Mouse (Mus musculus) heart, adult 18-20 months (tissue): ENCODE data around the gene Hic2. TPM values are rescaled to one million over a fixed set of nuclear protein-coding genes. Genes with fewer than 3 reads are reported as not detected.

Experiments
- DNase-seq, 2 experiments: peaks; one replicate each; pipeline ENCODE4 v3.0.0; 2021 to 2022; ENCODE audit warnings: mixed read lengths in 1 of 2
- total RNA-seq, 2 experiments: library from RNA; stranded (reverse); gene quantifications; 2 replicates each; pipeline ENCODE4 v1.2.3; 2021

Hic2 gene
- total RNA-seq, 2 experiments from 2014 or later, result 1.3 to 1.5 TPM

DNA sequence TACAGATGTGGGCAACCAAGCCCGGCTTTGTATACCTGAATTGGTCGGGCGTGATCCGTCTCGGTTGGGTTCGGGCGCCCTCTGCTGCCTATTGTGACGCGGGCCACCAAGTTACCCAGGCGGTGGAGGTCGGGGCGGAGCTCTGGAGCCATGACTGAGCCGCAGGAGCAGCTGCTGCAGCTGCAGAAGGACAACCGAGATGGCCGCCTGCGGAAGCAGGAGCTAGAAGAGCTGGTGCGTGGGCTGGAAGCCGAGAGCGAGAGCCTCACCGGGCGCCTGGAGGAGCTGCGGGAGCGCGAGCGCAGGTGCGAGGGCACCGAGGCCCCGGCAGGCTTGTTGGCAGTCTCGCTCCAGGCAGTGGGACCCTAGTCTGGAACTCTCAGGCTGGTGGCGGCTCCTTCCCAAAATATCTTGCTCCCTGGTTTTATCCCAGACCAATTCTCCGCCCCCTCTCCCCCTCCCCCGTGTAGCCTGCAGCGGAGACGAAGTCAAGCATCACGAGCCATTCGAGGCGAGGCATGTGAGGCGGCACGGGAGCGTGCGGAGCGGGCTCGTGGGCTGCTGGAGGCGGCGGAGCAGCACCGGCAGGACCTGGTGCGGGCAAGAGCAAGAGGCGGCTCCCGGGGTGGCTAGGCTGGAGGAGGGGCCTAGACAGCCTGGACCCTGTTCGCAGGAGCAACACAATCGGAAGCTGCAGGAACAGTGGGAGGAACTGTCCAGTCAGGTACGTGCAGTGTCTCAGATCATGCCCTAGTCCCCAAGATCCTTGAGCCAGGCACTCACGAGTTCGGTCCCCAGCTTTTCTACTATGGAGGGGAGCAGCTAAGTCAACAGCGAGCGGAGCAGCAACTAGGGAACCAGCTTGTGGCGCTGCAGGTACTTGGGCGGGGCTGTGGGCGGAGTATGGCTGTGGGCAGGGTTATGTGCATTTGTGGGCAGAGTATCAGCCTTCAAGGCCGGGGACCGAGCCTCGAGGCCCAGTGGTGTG, 43.1 kb downstream of the Hic2 start:
- peak; percentile 94 to 97 for DNase-seq

DNA sequence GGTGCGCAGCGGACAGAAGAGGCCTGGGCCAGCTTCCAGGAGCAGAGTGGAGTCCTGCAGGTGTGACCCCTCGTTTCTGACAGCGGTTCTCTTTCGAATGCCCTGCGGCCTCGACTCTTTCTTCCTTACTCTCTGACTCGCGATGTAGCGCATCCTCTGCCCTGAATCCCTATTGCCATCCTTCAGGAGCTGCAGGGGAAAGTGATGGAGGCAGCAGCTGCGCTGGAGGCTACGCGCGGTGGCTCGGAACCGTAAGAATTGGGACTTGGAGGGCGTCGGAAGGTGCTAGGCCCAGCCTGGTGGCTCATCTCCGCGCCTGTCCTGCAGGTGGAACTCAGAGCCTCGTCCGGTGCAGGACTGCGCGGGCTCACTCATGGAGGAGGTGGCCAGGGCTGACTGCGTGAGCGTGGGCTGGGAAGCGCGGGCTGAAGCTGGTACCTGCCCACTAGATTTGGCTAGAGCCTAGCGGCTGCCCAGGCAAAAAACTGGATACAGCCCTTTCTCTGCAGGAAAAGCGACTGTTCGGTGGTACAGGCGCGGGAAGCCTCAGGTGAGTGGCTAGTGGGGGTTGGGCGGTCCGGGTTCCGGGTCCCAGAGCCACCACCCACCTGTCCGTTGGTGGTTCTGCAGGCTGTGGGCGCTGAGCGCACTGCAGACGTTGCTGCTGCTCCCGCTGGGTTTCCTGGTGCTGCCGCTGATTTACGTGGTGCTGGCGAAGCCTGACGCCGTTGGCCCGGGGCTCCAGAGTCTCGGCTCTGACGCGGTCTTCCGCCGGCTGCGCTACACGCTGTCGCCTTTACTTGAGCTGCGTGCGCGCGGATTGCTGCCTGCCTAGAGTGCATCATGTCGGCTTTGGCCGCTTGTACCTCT, 44.2 kb downstream of the Hic2 start:
- no peak for DNase-seq

DNA sequence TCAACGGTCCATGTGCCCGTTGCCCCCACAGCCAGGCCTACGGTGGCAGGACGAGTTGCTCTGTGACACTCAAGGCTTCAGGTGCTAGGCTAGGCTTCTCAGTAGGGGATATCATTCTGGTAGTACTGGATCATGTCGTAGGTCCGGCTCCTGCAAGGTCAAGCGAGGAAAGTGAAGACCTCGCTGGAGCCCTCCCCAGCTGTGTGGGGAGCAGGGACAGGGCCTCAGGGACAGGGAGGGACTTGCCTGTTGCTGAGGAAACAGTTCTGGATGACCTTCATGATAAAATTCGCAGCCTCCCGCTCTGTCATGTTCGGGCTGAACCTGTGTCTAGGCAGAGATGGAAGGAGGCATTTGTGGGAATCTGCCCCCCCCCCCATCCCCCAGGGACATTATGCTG, 47.1 kb downstream of the Hic2 start:
- no peak for DNase-seq

DNA sequence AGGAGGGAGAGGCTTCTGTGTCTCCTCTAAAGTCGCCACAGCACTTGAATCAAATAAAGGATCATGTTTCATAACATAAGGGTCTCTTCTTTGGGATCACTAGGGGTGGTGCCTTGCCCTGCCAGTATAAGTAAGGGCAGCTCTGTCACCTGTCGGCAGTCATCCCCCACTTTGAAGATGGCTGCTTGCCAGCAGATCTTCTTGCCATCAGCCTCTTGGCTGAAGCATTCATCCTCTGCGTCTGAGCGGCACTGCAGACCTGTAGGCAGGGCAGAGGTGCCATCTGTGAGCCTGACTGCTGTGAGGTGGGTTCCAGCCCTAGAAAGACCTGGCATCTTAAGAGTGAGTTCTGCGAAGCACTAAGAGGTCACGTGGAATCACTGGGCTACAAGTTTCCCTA, 49.8 kb downstream of the Hic2 start:
- DNase-seq, result no peak

DNA sequence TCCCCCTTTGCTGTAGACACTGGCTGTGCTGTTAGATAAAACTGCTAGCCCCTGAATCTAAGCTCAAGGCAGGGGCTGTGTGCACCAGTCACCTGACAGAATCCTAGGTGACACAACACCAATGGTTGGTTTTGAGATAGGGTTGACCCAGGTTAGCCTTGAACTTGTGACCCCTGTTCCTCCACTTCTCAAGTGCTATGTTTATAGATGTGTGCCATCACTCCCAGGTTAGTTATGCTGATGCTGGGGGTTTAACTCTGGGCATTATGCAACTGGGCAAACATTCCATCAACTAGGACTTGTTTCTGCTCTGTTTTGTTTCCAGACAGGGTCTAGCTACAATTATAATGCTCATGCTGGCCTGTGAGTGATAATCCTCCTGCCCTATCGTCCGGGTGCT, 53.7 kb downstream of the Hic2 start:
- no peak for DNase-seq

DNA sequence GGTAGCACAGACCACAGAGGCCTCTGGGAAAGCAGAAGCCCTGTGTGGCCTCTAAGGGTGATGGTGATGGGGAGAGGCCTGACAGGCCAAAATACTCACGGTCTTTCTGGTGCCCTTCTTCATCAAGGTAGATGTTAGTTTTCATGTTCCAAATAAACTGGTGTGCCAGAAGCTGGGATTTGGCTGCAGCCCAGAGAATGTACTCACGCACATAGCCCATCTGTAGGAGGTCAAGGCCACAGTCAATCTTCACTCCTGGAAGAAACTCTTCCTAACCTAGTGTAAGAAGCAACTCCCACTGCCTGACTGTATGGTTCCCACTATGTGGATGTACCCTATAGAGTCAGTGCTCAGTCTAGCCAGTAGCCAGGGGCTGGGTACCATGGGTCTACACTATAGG, 57.6 kb downstream of the Hic2 start:
- DNase-seq, result no peak

DNA sequence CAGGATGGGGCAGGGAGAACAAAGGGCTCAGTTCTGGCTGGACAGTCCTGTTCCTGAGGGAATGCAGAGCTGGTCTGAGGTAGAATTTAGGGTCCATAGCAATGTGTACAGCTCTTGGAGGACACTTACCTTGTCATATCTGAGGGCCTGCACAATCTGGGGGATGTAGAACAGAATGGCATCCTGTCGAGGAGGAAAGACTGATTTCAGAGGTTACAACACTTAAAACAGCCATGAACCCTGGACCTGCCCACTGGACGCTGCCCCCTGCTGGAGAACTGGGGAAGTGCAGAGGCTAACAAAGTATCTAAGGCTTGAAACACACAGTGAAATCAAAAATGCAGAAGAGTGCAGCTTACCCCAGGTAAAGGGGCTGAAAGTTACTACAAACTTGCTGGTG, 59.4 kb downstream of the Hic2 start:
- peak; percentile 49 to 88 for DNase-seq

DNA sequence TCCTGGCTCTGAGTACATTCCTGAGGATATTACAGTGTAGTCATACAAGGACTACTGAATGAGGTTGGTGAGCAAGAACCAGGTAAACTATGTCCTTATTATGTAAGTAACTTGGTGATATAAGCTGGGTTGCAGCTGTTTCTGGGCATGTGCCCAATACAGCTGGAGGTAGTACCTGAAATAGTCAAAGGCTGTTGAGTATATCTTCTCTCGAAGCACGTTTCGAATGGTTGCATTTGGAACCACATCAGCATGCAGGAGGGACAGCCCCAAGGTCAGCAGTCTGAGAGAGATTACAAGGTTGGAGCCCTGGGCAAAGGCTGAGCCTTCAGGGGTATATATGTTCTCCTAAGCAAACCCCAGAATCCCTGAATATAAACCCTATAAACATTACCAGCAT, 67.4 kb downstream of the Hic2 start:
- DNase-seq, result no peak

DNA sequence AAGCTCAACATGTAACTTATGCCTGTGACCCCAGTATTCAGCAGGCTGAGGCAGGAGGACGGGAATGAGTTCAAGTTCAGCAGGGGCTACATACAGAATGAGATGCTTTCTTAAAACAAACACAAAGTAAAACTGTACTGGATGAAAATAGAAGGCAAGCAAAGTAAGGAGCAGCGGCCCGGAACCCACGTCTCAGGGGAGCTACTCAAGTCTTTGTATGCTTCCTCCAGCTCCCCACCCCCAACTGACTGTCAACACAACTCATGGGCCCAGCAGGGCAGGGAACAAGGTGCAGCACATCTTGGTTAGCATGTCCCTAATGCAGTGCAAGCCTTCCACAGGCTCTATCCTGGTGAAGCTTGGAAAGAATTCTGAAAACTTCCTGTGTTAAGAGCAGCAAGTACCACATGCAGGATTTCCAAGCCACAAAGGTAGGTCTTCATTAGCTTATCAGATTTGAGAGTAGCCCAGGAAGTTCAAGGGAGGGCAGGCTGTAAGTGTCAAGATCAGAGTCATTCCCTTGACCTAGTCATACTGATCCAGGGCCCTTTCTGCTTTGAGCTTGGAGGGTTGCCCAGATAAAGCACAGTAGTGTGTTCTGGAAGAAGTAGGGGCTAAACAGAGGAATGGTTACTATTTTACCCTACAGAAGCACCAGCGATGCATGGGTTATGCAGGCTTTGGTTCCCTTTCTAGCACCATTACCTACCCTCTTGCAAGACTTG, 70.3 kb downstream of the Hic2 start:
- DNase-seq, result no peak

DNA sequence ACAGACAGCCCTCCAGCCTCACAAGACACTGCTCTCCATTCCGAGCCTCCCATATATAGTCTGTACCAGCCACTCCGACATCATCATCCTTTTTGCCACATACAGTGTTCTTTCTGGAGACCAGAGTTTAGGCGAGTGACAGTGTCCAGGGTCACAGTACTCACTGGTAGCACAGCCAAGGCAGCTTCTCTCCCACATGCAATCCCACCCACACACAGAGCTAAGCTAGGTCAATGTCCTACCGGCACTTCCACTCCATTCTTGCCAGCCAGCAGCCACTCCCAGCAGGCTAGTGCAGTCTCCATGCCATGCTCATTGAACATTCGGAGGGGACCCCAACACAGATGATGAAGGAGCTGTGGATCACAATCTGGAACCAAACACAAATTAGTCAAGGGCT, 74.1 kb downstream of the Hic2 start:
- no peak for DNase-seq

DNA sequence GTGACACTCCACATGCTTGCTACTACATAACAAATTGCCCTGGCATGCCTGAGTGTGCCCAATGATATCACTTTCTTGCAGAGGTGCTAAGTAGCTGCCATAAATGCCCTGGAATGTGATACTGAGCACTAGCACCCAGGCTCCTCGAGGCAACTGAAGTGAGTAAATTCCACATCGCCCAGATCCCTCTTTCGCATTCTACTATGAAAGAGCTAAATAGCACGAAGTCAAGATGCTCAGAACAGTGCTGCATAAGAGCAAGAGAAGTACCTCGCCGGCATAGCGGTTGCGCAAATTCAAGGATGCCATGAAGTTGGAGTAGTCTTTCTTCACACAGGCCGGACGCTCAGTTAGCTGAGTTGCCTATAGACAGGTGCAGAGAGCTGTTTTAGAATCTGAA, 75.7 kb downstream of the Hic2 start:
- no peak for DNase-seq

DNA sequence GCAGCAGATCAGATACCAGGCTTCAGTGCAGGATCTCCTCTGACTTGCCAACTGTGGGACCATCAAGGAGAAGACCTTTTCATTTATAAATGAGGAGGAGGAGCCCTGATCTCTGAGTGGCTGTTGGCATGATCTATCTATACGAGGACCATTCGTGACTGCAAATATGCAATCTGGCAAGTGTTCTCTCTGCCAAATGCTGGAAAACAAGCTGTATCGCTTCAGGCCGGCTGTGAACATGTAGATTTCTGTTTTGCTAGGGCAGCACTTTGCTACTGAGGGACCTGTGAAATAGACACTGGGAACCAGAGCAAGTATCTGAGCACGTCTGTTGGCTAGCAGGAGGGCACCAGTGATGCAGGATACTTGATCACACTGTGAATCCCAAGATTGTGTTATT, 79.2 kb downstream of the Hic2 start:
- no peak for DNase-seq

Other genes with a start within 250 kb of the Hic2 start
- 1 to 10 TPM; 1.0 to 1.6 TPM for gene Ypel1, start 163.9 kb upstream of the Hic2 start, total RNA-seq
- 10 to 100 TPM; 32.4 to 39.4 TPM for gene Ppil2, start 122.3 kb upstream of the Hic2 start, total RNA-seq
- not detected for gene 2610318N02Rik, start 108.4 kb upstream of the Hic2 start, total RNA-seq
- 10 to 100 TPM; 13.8 to 22.2 TPM for gene Sdf2l1, start 101.2 kb upstream of the Hic2 start, total RNA-seq
- 1 to 10 TPM; 2.3 to 3.1 TPM for gene Ydjc, start 89.0 kb upstream of the Hic2 start, total RNA-seq
- under 1 TPM in 1 of 2 experiments, not detected in 1; 0.08 TPM for gene Ccdc116, start 86.3 kb upstream of the Hic2 start, total RNA-seq
- gene Ube2l3, start 30.9 kb upstream of the Hic2 start, total RNA-seq, result 100 to 1,000 TPM; 116 to 120 TPM
- gene Rimbp3, start 25.0 kb upstream of the Hic2 start, total RNA-seq, result under 1 TPM; 0.07 to 0.26 TPM
- gene Tmem191c, start 42.5 kb downstream of the Hic2 start, total RNA-seq, result 1 to 10 TPM; 1.2 to 1.6 TPM
- 1 to 10 TPM; 1.2 to 1.3 TPM for gene Serpind1, start 97.8 kb downstream of the Hic2 start, total RNA-seq
- gene Snap29, start 172.4 kb downstream of the Hic2 start, total RNA-seq, result 10 to 100 TPM; 15.8 to 17.0 TPM
- gene Pi4ka, start 172.7 kb downstream of the Hic2 start, total RNA-seq, result 10 to 100 TPM; 54.9 to 63.4 TPM
- gene Crkl, start 218.4 kb downstream of the Hic2 start, total RNA-seq, result 10 to 100 TPM; 28.9 to 29.4 TPM